Mouse (Mus musculus): Measurements from ENCODE around the gene Kcnj1.

The Kcnj1 gene

DNA sequence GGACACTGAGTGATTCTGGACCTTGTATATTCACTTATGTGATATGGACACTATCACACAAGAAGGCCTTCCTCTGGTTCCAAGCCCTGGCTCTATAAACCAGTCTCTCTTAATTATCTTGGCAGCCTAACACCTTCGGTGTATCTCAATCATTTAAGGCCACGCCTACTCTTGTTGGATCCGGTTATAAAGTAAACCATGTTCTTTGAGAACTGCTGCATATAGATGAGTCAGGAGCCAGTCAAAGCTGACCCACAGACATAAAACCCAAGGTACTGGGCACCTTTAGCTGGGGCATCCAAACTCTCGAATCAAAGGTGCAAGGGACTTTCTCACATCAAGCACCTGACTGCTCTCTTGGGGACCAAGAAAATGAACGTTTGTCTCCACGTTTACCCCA lies at the start of gene Kcnj1:
Kcnj1 (plus strand) TSS at position 292 of the 400 bp plus-strand sequence.
- DNase-seq (ENCODE audit: low read depth, low spot score) = no peak

DNA sequence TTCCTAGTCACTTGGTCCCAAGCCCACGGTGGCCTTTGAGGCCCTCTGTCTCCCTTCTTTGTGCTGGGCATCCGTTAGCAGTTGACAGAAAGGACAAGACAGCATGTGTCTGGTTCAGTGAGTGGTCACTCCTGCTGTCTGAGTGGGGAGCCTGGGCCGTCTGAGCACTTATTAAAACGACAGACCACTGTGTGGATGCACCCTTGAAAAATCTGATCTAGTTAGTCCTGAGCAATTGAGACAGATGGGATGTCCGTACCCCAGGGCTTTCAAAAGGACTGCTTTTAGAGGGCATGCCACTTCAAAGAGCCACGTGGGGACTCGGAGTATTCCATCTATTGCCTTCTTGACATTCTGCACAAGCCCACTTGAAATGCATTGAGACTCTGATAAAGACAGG lies 48.7 kb upstream of the Kcnj1 start:
- no peak for DNase-seq (ENCODE audit: low read depth, low spot score)

GRCm38 (mm10) chr9:32328777-32329176 lies 43.5 kb upstream of the Kcnj1 start:
- no peak for DNase-seq (ENCODE audit: low read depth, low spot score)

DNA sequence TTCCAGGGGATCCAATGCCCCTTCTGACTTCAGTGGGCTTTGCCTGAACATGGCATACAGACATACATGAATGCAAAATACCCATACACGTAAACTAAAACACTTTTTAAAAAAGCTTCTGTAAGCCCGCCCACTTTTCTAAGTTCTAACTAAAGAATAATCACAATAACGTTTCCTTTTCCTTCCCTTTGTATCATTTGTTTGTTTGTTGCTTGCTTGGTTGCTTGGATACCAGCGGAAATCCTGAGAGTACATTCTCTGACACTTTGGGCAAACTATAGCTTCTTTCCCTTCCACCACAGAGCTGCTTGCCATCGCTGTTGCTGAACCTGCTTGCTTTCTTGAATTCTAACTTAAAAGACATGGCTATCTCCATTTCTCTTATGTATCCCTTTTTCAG lies 41.1 kb upstream of the Kcnj1 start:
- DNase-seq (ENCODE audit: low read depth, low spot score) = no peak

DNA sequence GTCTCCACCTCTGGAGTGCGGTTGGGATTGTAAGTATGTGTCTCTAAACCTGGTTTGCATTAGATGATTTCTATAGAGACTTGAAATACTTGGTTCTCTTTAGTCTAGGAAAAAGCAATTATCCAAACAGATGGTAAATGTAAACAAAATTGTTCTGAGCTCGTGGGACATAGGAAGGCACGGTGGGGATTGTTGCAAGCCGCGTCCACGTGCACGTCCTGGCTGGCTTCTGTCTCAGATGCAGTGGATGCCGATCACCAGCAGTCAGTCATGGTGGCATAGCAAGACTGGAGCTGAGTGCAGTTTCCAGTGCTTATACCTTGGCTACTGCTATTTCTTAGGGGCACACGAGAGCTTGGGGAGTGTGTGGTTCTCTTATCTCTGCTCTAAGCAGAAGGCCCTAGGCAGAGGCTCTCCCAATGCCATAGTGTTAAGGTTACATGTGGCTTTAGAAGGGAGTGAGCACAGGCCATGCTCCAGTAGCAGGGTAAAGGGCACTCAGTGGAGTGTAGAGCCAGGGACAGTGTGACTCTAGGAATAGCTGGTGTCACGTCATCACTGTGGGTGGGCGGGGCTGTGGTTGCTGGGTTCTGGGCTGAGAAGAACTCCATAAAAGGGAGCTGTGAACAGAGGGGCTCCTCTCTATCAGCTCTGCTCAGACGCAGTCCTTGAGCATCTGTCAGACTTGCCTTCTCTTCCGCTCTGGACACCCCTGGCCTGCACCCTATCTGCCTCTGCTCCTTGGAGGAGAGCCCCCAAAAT lies 36.7 kb upstream of the Kcnj1 start:
- no peak for DNase-seq (ENCODE audit: low read depth, low spot score)

- DNase-seq (ENCODE audit: low read depth, low spot score) = no peak
Observed at GRCm38 (mm10) chr9:32340831-32341230, 31.5 kb upstream of the Kcnj1 start.

GRCm38 (mm10) chr9:32342929-32343328 lies 29.4 kb upstream of the Kcnj1 start:
- DNase-seq (ENCODE audit: low read depth, low spot score) = no peak

- no peak for DNase-seq (ENCODE audit: low read depth, low spot score)
Observed at GRCm38 (mm10) chr9:32344051-32344450, 28.2 kb upstream of the Kcnj1 start, which contains the start of gene Kcnj5. Gene Kcnj5 (minus strand): TSS chr9:32344350.

DNA sequence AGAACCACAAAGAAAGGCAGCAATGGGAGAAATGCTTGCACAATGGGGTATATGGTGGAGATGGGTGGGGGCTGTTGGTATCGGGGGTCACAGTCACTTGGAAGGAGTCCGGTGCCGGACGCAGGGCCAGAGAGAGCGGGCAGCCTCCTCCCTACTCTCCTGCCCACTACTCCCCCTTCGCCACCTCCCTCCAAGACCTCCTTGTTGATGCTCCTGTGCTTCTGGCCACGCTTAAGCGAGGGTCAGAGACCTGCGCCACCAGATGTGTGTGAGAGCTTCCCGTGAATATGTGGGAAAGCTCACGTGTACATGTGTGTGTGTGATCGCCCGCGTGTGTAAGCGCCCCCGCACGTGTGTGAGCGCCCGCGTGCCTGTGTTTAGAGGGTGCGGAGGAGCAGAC lies 27.8 kb upstream of the Kcnj1 start:
- DNase-seq (ENCODE audit: low read depth, low spot score) = no peak

DNA sequence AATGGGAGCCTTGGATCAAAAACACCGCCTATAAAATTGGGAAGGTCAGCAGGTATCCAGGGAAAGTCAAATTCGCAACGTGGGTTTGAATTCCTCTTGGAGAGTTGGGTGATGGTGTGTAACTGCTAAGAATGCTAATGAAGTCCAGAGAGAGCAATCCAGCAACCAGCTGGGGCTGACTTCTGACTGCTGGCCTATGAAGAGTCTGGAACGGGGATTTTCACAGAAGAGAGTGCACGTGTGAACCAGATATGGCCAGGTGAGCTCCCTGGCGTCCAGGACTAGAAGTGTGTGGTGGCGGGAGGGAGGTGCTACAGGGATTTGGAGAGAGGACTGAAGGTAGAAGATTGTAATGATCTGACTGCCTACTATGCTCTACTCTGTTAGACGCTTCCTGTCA lies 24.2 kb upstream of the Kcnj1 start:
- no peak for DNase-seq (ENCODE audit: low read depth, low spot score)

GRCm38 (mm10) chr9:32349344-32349743 lies 22.9 kb upstream of the Kcnj1 start:
- DNase-seq (ENCODE audit: low read depth, low spot score) = no peak

DNA sequence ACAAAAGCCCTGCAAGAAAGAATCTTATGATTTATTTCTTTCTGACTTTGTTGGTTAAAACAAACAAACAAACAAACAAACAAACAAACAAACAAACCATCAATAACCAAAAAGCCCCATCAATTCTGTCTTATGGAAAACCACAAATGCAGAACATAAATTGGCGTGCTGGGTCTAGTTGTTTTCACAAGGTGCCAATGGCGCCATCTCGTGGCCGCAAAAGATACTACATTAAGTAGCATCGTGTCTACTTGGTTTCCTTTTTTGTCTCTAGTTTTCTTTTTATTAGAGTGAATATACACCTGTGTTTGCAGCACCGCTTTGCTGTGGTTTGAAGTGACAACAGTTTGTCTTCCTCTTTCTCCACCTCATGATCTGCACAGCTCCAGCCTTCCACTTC lies 22.0 kb upstream of the Kcnj1 start:
- DNase-seq (ENCODE audit: low read depth, low spot score) = peak; percentile 68

- no peak for DNase-seq (ENCODE audit: low read depth, low spot score)
Observed at GRCm38 (mm10) chr9:32360770-32361169, 11.5 kb upstream of the Kcnj1 start.

DNA sequence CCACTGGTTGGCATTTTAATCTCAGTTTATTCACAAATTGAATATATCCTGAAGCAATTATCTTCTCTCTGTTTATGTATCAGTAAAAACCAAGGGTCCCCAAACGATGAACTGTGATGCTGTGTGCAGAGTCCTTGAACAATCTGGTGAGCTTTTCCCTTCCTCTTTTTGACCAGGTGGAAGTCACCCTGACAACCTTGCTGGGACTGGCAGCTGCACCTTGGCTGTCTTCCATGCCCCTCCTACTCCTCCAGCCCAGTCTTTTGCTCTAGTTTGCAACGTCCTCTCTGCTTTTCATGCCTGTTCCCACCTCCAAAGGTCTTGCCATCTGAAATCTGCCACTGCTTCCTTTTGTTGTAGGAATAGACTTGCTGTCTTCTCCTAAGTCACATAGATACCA lies 3.5 kb upstream of the Kcnj1 start:
- no peak for DNase-seq (ENCODE audit: low read depth, low spot score)

GRCm38 (mm10) chr9:32369388-32369787 lies 2.9 kb upstream of the Kcnj1 start:
- DNase-seq (ENCODE audit: low read depth, low spot score) = peak; percentile 69

DNA sequence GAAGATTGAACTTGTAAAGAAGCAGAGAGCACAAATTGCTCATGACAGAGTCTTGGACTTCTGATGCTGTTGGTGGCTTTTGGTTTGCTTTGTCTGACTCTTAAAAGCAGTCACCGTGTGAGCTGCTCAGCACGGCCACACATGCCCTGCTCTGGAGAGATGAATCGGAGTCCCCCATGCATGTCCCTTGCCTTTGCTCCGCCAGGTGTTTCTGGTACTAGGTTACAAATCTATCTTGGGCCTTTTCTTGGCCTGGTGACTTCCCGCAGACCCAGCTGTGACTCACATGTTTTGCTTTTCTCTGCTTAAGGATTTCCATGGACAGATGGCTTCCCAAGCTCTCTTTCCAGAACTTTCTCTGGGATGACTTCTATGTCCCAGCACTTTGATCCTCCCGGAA lies 1.4 kb downstream of the Kcnj1 start:
- no peak for DNase-seq (ENCODE audit: low read depth, low spot score)

GRCm38 (mm10) chr9:32376031-32376430 lies 3.7 kb downstream of the Kcnj1 start:
- no peak for DNase-seq (ENCODE audit: low read depth, low spot score)

DNA sequence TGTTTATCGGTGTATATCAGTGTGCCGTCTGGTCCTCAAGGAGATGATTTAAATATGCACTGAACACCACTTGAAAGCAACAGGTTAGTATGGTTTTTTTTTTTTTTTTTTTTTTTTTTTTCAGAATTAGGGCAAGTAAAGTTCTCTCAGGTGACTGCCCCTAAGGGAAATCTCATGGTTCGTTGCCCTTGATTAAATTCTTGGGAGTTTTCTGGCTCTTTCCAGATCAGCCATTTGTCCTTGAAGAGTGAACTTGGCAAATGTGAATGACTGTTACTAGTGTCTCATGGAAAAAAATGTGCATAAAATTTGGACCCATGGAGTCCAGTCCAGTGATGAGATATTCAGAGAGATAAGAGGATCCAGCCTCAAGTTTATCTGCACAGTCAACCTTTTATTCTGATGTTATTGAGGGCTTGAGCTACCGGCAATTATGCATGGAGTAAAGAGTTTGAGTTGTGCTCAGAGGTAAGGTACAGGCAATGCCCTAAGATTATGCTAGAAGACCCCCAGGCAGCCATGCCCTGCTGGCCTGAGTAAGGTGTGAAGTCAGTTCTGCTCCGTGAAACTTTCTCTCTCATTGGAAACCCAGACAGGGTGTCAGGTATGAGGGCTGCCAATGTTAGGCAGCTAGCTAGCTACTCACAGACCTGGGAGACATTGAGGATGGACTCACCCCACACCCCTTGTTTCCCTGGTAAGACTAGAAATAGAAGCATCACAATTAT lies 4.7 kb downstream of the Kcnj1 start:
- no peak for DNase-seq (ENCODE audit: low read depth, low spot score)

DNA sequence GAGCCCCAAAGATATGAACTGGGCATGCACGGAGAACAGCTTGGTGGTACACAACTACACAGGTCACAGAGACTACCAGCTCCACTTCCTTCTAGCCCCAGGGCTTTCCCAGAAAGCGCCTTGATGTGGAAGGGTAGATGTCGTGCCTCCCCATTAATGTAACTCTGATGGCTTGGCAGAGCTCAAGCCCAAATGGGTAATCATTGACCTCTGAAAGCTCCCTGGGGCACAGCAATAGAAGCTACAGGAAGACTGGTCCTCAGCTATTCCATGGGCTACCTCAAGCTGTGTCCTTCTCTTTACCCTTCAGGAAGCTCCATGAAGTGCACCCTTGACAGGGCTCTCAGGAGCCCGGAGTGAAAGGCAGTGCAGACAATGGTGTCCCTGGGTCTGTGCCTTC lies 12.6 kb downstream of the Kcnj1 start:
- DNase-seq (ENCODE audit: low read depth, low spot score) = no peak

DNA sequence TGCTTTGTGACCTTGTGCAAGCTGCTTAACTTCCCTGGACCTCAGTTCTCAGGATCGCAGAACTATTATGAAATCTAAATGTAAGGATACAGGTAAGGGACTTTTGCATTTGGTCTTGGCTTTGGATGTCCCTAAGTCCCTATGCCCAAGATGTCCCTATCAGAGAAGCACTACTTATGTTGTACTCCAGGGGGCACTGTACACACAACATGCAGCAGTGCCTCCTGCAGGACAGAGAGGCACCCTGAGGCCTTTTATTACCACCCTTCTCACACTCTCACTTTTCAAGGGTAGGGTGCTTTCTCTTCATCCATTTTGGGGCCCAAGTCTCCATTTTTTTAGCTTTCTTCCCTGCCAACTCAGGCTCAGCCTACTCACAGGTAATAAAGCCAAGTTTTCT lies 15.8 kb downstream of the Kcnj1 start:
- peak; percentile 72 for DNase-seq (ENCODE audit: low read depth, low spot score)

- no peak for DNase-seq (ENCODE audit: low read depth, low spot score)
Observed at GRCm38 (mm10) chr9:32391092-32391491, 18.8 kb downstream of the Kcnj1 start.

DNA sequence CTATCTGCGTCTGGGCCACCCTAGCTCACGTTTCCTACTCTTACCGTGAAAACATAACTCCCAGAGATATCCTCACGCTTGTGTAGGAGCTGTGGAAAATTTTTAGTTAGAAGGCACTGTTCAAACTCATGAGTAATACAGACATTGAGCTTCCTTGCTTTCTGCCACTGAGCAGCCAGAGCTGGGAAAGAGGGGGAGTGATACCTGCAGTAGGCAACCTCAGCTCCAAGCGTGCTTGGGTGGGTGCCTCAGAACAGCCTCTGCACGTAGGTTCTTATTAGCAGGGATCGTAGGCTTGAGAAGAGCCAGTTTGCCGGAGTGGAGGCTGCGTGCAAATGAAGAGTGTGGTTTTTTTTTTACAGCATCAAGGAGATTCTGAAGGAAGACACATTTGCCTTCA lies 19.4 kb downstream of the Kcnj1 start:
- DNase-seq (ENCODE audit: low read depth, low spot score) = no peak

DNA sequence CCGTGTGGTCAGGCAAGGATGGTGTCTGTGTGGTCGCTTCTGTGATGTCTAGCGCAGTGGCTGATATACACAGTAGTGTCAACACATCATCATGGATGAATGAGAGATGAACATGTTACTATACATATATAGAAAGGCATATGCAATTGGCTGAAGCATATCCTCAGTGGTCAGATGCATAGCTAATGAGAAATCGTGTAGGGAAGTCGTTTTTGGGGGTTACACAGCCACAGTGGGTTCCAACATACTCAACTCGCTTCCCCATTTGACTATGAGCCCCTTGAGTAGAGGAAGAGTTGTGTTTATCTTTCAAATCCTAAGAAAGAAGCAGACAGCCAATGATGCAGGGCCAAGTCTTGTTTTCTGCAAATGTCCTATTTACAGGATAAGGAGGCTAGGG lies 20.4 kb downstream of the Kcnj1 start:
- no peak for DNase-seq (ENCODE audit: low read depth, low spot score)
